Mouse (Mus musculus): ENCODE measurements around the gene Fam216a. TPM values are rescaled to one million over a fixed set of nuclear protein-coding genes. Genes with fewer than 3 reads are reported as not detected.

Fam216a gene
- total and polyA plus RNA-seq, 2 experiments from 2014 or later: 21.8 to 31.8 TPM

- peaks cover 4% of the 10 kb centered on the region; the same call in 1 of the 2 replicates for H3K36me3 ChIP-seq (replicated peaks; ENCODE audit: control insufficient read depth, insufficient read depth, low read length)
- ATAC-seq (ENCODE audit: insufficient read depth, low read depth): no peak
- DNase-seq (ENCODE audit: low spot score): no peak
- H3K9ac ChIP-seq (replicated peaks; ENCODE audit: low read depth, low read length): no peak overlapping the region
- H3K27me3 ChIP-seq (ENCODE audit: control insufficient read depth, insufficient read depth, low read length): no peaks in the 10 kb centered on the region
- 50% methylated on average over 6 of the region's 6 CpGs for WGBS
- TF ChIP-seq EP300 (IDR thresholded peaks at IDR 0.05; ENCODE audit: low read depth) (no peak), CTCF (IDR thresholded peaks at IDR 0.05; ENCODE audit: low read depth) (no peak)
- H3K27ac ChIP-seq (ENCODE audit: low read depth): no peak overlapping the region
- no peaks in the 10 kb centered on the region for H3K4me1 ChIP-seq (ENCODE audit: control insufficient read depth, insufficient read depth)
- no peak overlapping the region for H3K4me3 ChIP-seq (ENCODE audit: low read depth, low read length)
- H3K4me2 ChIP-seq (ENCODE audit: low read depth, low read length): no peak overlapping the region
- no peaks in the 10 kb centered on the region for H3K9me3 ChIP-seq (replicated peaks; ENCODE audit: control insufficient read depth, low read length)
These were observed 40.7 kb upstream of the Fam216a start for GRCm38 (mm10) chr5:122412826-122413225.

GRCm38 (mm10) chr5:122411892-122412291 is 39.7 kb upstream of the Fam216a start:
- 80% methylated on average over 5 of the region's 5 CpGs for WGBS
- no peak for TF ChIP-seq EP300 (IDR thresholded peaks at IDR 0.05; ENCODE audit: low read depth)
- no peak for TF ChIP-seq CTCF (IDR thresholded peaks at IDR 0.05; ENCODE audit: low read depth)
- H3K27ac ChIP-seq (ENCODE audit: low read depth): no peak overlapping the region
- no peak overlapping the region for H3K4me3 ChIP-seq (ENCODE audit: low read depth, low read length)
- H3K9me3 ChIP-seq (replicated peaks; ENCODE audit: control insufficient read depth, low read length): no peaks in the 10 kb centered on the region
- peaks cover 11% of the 10 kb centered on the region for H3K36me3 ChIP-seq (replicated peaks; ENCODE audit: control insufficient read depth, insufficient read depth, low read length)
- ATAC-seq (ENCODE audit: insufficient read depth, low read depth) (no peak), DNase-seq (ENCODE audit: low spot score) (no peak)
- no peak overlapping the region for H3K4me2 ChIP-seq (ENCODE audit: low read depth, low read length)
- H3K27me3 ChIP-seq (ENCODE audit: control insufficient read depth, insufficient read depth, low read length): no peaks in the 10 kb centered on the region
- no peaks in the 10 kb centered on the region for H3K4me1 ChIP-seq (ENCODE audit: control insufficient read depth, insufficient read depth)
- no peak overlapping the region for H3K9ac ChIP-seq (replicated peaks; ENCODE audit: low read depth, low read length)

GRCm38 (mm10) chr5:122409692-122410645 is 37.8 kb upstream of the Fam216a start:
- H3K4me3 ChIP-seq (ENCODE audit: low read depth, low read length): no peak overlapping the region
- TF ChIP-seq EP300 (IDR thresholded peaks at IDR 0.05; ENCODE audit: low read depth): no peak
- TF ChIP-seq CTCF (IDR thresholded peaks at IDR 0.05; ENCODE audit: low read depth): no peak
- ATAC-seq (ENCODE audit: insufficient read depth, low read depth): no peak
- no peak overlapping the region for H3K27ac ChIP-seq (ENCODE audit: low read depth)
- no peak overlapping the region for H3K9ac ChIP-seq (replicated peaks; ENCODE audit: low read depth, low read length)
- H3K9me3 ChIP-seq (replicated peaks; ENCODE audit: control insufficient read depth, low read length): no peaks in the 10 kb centered on the region
- DNase-seq (ENCODE audit: low spot score): no peak
- 84% methylated on average over 19 of the region's 19 CpGs for WGBS
- peaks cover 30% of the 10 kb centered on the region for H3K36me3 ChIP-seq (replicated peaks; ENCODE audit: control insufficient read depth, insufficient read depth, low read length)
- H3K27me3 ChIP-seq (ENCODE audit: control insufficient read depth, insufficient read depth, low read length): no peaks in the 10 kb centered on the region
- no peak overlapping the region for H3K4me2 ChIP-seq (ENCODE audit: low read depth, low read length)
- H3K4me1 ChIP-seq (ENCODE audit: control insufficient read depth, insufficient read depth): no peaks in the 10 kb centered on the region

DNA sequence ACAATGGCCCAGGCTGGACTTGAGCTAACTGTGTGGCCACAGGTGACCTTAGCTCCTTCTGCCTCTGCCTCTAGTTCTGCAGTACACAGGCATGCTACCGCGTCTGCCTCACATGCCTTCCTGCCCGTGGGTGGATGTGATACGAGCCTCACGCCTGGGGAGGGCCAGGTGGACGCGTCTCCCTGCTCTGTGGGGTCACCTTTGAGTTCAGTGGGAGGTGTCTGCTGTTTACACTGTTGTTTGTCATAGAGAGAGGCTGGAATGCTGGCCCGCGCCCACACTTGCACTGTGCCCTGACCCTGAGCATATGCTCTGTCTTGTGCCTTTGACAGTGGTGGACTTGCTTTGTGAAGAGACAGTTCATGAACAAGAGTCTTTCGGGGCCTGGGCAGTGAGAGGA is 33.4 kb upstream of the Fam216a start:
- no peaks in the 10 kb centered on the region for H3K9me3 ChIP-seq (replicated peaks; ENCODE audit: control insufficient read depth, low read length)
- no peak overlapping the region for H3K27ac ChIP-seq (ENCODE audit: low read depth)
- peaks cover 60% of the 10 kb centered on the region for H3K36me3 ChIP-seq (replicated peaks; ENCODE audit: control insufficient read depth, insufficient read depth, low read length)
- WGBS: 92% methylated on average over 10 of the region's 10 CpGs
- ATAC-seq (ENCODE audit: insufficient read depth, low read depth): no peak
- H3K4me2 ChIP-seq (ENCODE audit: low read depth, low read length): no peak overlapping the region
- no peak overlapping the region for H3K9ac ChIP-seq (replicated peaks; ENCODE audit: low read depth, low read length)
- DNase-seq (ENCODE audit: low spot score): no peak
- peaks cover 19% of the 10 kb centered on the region for H3K4me1 ChIP-seq (ENCODE audit: control insufficient read depth, insufficient read depth)
- H3K27me3 ChIP-seq (ENCODE audit: control insufficient read depth, insufficient read depth, low read length): no peaks in the 10 kb centered on the region
- no peak overlapping the region for H3K4me3 ChIP-seq (ENCODE audit: low read depth, low read length)
- TF ChIP-seq EP300 (IDR thresholded peaks at IDR 0.05; ENCODE audit: low read depth): no peak
- TF ChIP-seq CTCF (IDR thresholded peaks at IDR 0.05; ENCODE audit: low read depth): no peak

GRCm38 (mm10) chr5:122403362-122403761 is 31.2 kb upstream of the Fam216a start:
- peaks cover 28% of the 10 kb centered on the region for H3K4me1 ChIP-seq (ENCODE audit: control insufficient read depth, insufficient read depth)
- WGBS: 76% methylated on average over 12 of the region's 12 CpGs
- H3K27me3 ChIP-seq (ENCODE audit: control insufficient read depth, insufficient read depth, low read length): no peaks in the 10 kb centered on the region
- H3K36me3 ChIP-seq (replicated peaks; ENCODE audit: control insufficient read depth, insufficient read depth, low read length): peaks cover 57% of the 10 kb centered on the region
- peak overlapping the region; percentile 70 for H3K27ac ChIP-seq (ENCODE audit: low read depth)
- TF ChIP-seq CTCF (IDR thresholded peaks at IDR 0.05; ENCODE audit: low read depth) (no peak), EP300 (IDR thresholded peaks at IDR 0.05; ENCODE audit: low read depth) (no peak; the same call in 1 of the 2 replicates)
- no peaks in the 10 kb centered on the region for H3K9me3 ChIP-seq (replicated peaks; ENCODE audit: control insufficient read depth, low read length)
- no peak overlapping the region for H3K4me2 ChIP-seq (ENCODE audit: low read depth, low read length)
- no peak overlapping the region for H3K4me3 ChIP-seq (ENCODE audit: low read depth, low read length)
- ATAC-seq (ENCODE audit: insufficient read depth, low read depth) (no peak), DNase-seq (ENCODE audit: low spot score) (no peak)
- H3K9ac ChIP-seq (replicated peaks; ENCODE audit: low read depth, low read length): no peak overlapping the region
